Mouse (Mus musculus) cerebellum, adult 2 months (tissue): Measurements from ENCODE around the gene Metap2.

Experiments
- CTCF ChIP-seq: fragments of 200-500 bp; IDR thresholded peaks from 2 replicates; pipeline ENCODE4 v1.5.1; 2011; ENCODE audit warnings: low read depth, mild to moderate bottlenecking, control low read depth, low read length, moderate library complexity, borderline replicate concordance; ENCODE audit not compliant: insufficient read depth
- POLR2A ChIP-seq: fragments of 200-500 bp; IDR thresholded peaks from 2 replicates; pipeline ENCODE4 v1.6.1; 2011; ENCODE audit warnings: low read length, control low read depth, borderline replicate concordance; ENCODE audit not compliant: insufficient read depth

DNA sequence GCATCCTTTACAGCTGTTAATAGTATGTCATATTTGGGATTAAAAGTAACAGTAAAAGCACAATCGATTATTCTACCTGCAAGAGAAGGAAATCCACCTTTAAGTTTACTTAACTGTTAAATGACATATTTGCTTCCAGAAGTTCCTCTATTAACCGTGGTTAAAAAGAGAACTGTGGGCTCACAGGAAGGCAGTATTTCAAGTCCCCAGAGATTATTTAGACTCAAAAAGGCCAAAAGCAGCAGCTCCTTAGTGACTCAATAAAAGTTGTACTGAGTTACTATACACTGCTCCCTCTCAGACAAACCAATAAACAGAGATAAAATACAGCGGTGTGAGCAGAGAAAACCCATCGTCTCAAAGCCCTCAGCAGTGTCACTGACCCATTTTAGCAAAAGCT is 28.0 kb downstream of the Metap2 start:
- TF ChIP-seq POLR2A (no peak), CTCF (no peak)
